Mouse (Mus musculus): Measurements from ENCODE around the gene Daam2. TPM values are rescaled to one million over a fixed set of nuclear protein-coding genes. Genes with fewer than 3 reads are reported as not detected.
"Not testable (repeated sequence)": the region's sequence is repeated elsewhere in the genome, so short reads cannot be mapped to it uniquely, and the experiment has no call there.

Daam2 gene
- total RNA-seq, 1 experiment from 2014 or later, result under 0.01 TPM

DNA sequence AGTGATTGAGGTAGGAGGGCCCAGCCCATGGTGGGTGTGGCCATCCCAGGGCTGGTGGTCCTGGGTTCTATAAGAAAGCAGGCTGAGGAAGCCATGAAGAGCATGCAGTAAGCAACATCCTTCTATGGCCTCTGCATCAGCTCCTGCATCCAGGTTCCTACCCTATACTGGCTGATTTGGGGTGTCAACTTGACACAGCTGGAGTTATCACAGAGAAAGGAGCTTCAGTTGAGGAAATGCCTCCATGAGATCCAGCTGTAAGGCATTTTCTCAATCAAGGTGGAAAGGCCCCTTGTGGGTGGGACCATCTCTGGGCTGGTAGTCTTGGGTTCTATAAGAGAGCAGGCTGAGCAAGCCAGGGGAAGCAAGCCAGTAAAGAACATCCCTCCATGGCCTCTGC lies 126.8 kb downstream of the Daam2 start:
- not testable (repeated sequence) for ATAC-seq (replicated peaks; ENCODE audit: low read depth, poor library complexity, severe bottlenecking)

DNA sequence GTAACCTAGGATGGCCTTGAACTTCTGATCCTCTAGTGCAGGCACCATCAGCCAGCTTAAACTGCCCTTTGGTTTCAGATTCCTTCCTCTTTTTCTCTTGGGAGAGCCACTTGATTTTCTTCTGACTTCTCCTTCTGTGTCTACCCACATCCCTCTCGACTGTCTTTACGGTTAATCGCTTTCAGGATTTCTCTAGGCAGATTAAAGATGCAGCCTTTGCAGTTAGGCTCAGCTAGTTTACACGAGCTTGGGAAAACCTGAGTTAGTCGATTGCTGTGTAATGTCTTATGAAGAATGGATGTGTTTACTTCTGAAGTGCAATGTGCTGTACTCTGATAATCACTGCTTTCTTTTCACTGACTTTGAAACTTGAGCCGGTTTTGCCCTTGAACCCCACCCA lies 127.5 kb downstream of the Daam2 start:
- ATAC-seq (replicated peaks; ENCODE audit: low read depth, poor library complexity, severe bottlenecking), result no peak

DNA sequence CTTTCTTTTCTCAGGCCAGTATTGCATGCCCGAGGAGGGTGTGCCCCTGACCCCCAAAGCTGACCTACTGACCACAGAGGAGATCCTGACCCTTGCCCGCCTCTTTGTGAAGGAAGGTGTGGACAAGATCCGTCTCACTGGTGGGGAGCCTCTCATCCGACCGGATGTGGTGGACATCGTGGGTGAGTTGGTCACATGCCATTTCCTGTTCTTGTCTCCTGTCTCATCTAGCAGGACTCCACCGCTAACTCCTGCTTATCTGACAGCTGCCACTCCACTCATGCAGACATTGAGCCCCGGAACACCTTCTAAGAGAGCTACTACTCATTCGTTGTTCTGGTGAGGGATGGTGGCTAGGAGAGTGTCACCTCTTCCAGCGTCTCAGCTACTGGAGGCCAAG lies 129.1 kb downstream of the Daam2 start:
- ATAC-seq (replicated peaks; ENCODE audit: low read depth, poor library complexity, severe bottlenecking), result peak; percentile 6; the same call in 1 of the 2 replicates

DNA sequence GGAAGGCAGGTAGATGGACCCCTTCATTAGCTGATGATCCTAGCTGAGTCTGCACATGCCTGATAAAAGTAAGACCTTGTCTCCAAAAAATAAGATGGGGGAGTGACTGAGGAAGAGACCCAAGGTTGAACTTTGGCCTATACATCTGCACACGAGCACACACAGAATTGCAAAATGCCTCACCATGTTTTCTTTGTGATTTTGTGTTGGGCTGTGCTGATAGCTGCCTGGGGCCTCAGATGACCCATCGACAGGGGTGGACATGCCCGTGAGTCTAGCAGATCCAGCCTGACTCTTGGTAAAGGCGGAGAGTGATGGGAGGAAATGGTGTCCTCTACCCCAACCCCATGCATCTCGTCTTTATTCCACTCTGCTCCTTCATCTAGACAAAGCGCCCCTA lies 129.9 kb downstream of the Daam2 start:
- no peak for ATAC-seq (replicated peaks; ENCODE audit: low read depth, poor library complexity, severe bottlenecking)

DNA sequence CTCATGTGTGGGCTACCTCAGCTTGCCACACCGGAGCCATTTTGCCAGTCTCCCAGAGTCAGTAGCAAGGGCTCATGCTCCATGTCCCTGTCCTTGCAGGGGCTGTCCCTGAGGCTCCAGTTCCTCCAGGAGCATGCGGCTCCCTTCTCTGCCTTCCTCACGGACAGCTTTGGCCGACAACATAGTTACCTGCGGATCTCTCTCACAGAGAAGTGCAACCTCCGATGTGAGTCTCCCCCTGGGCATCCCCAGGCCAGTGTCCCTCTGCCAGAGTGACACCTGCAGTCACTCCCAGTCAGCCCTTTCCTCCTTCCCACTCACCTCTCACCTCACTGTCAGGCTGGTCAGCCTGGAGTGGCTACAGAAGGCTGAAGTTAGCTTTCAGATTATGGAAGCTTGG lies 131.1 kb downstream of the Daam2 start:
- no peak for ATAC-seq (replicated peaks; ENCODE audit: low read depth, poor library complexity, severe bottlenecking)

DNA sequence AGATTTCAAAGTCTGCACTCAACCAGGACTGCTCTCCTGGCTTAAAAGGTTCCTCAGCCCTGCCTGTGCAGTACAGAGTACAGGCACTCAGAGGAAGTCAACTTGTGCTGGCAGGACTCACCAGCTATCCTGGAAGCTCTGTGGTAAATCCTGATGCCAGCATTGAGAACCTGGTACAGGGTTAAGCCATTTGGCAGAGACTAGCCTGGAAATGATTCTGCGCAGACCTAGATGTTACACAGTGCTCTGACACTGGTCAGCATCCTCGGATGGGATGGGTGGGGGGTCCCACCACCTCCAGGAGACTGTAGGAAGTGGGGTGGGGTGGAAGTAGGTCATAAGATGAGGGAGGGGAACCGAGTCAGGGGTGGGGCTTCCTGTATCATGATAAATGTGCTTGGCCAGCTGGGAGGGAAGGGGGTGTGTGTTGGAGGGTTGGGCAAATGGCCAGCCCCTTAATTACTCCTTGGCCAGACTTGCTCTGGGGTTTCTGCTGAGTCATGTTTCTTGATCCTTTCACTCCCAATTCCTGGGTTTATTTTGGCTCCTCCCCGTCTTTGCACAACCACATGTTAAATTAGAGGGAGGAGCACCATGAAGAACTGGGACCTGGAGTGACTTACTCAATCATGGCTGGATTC lies 132.0 kb downstream of the Daam2 start:
- ATAC-seq (replicated peaks; ENCODE audit: low read depth, poor library complexity, severe bottlenecking), result no peak; the same call in 1 of the 2 replicates

DNA sequence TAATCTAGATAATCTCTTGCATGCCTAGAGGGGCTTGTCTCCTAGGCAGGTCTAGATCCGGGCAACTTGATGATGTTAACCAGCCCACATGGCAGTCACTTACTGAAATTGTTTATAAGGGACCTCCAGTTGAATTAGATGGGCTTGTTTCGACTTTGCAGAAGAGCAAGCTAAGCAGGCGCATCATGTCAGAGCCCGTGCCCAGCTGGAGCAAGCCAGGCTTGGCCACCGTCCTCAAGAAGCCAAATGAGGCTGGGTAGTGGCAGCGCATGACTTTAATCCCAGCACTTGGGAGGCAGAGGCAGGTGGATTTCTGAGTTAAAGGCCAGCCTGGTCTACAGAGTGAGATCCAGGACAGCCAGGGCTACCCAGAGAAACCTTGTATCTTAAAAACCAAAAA lies 133.0 kb downstream of the Daam2 start:
- no peak for ATAC-seq (replicated peaks; ENCODE audit: low read depth, poor library complexity, severe bottlenecking)

DNA sequence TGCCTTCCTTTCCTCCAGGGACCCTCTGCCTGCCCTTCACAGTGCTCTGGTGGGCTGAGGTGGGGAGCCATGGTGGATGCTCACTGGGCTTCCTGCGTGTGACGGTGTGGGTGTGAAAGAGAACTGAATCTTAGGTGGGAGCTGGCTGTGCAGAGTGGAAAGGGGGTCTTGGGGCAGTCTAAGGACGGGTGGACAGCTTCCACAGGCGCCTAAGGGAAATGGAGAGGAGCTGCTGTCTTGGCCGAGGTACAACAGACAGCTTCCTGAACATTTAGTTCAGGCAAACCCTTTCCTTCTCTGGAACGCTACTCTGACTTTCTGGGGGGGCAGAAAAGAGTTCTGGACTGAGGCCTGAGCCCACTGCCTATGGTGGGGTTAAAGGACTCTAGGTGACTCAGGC lies 134.0 kb downstream of the Daam2 start:
- no peak for ATAC-seq (replicated peaks; ENCODE audit: low read depth, poor library complexity, severe bottlenecking)

DNA sequence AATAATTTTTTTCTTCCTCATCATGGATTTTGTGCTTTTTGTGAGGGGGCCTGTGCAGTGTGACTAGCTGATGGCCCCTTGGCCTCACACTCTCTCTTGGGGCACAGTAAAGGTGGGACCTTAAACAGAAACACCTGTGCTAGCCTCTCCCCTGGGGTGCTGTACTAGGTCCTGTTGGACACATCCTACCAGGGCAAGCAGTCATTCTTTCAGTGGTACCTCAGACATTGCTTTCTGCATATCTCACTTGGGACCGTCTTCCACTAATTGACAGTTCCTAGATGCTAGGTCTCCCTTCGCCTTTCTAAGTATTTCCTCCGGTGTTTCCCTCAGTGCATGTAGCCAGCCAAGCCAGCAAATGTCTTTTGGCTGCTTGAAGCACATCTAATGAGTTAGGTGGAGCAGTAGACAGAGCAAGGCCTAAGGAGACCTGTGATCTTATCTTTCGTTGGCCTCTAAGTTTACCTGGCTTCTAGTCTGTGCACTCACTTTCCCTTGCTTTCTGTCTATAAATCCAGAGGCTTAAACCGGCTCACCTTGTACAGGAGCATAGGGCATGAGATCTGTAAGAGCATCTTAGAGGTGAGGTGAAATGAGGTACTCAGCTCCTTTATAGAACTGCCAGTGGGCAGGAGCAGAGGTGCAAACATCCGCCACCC lies 134.5 kb downstream of the Daam2 start:
- ATAC-seq (replicated peaks; ENCODE audit: low read depth, poor library complexity, severe bottlenecking), result no peak

DNA sequence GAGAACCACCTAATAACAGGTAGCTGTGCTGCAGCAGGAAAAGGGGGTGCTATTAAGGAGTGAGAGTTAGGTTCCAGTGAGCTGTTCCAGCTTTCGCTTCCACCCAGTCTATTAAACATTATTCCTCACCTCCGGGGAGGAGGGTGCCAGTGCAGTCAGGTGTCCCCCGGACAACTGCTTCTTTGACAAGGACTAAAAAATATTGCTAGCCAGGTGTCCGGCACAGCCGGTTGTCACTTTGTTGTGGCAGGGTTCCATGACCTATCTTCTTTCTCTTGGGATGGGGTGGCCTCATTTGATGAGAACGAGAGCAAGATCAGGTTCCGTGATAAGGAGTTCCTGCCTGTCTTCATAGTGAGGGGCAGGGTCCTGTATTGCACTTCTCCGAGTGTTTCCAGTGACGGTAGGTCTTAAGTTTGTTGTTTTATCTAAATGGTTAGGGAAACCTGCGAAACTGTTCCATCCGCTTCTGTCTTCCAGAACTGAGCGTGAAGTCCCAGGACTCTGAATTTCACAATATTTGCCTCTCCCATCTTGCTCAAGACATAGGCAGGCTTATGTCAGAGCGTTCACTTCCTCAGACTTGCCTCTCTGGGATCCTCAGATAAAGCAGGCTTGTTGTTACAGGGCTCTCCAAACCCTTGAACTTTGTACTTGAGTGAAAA lies 135.3 kb downstream of the Daam2 start:
- peak; percentile 46 for ATAC-seq (replicated peaks; ENCODE audit: low read depth, poor library complexity, severe bottlenecking)

DNA sequence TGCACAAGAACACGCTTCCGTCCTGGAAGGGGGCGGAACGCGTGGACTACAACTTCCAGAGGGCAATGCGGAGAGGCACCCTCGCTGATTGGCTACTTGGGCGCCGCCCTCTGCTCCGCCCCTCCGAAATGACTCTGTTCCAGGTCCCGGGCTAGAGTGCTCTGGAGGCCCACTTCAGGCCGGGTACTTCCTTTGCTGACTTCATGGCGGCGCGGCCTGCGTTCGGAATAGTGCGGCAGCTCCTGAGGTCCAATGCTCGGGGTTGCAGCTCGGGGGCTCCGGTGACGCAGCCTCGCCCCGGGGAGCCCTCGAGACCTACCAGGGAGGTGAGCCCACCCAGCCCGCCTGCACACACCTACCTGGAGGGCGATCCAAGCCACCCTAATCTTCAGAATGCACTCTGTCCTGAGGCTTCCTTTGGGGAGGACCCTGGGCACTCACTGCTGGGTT lies 135.9 kb downstream of the Daam2 start, which contains the start of gene Mocs1:
Gene Mocs1 (plus strand): TSS at position 124 of the 450 bp plus-strand sequence.
- ATAC-seq (replicated peaks; ENCODE audit: low read depth, poor library complexity, severe bottlenecking), result peak; percentile 96

DNA sequence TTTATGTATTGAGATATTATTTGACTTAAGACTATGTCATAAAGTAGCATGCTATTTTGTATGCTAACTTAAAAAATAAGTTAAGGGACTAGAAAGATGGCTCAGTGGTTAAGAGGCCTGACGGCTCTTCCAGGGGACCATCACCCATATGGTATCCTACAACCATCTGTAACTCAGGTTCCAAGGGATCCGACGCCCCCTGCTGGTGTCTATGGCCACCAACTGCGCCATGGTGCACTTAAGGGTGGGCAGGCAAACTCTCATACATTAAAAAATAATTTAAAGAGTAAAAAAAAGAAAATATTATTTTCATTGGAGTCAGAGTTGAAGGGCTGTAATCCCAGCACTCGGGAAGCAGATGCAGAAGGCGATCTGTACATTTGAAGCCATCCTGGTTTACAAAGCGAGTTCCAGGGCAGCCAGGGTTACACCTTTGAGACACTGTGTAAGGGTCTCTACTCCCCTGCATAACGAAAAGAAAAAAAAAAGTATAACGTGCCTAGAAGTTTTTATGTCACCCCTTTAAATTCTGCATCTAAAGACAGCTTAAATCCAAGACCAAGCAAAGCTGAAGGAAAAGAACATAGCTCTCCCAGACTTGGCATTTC lies 136.4 kb downstream of the Daam2 start:
- 0 out of 2 replicates have a peak, but pooled peaks have one; percentile 23 for ATAC-seq (replicated peaks; ENCODE audit: low read depth, poor library complexity, severe bottlenecking)

DNA sequence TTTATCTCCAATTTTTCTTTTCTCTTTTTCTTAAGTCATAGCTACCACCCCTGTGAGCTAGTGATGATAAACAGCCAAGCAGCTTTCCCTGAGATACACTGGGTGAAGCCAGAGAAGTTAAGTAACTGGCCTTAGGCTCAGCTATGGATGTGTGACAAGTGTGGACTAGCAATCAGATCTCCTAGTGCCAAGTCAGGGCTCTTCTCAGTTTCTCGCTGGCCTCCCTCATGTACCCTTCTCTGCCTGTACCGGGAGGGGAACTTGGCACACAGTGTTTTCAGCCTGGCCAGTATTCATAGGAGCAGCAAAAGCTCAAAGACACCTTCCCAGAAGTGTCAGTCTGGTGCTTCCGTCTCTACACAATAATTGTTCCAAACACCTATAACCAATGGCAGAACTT lies 140.3 kb downstream of the Daam2 start:
- ATAC-seq (replicated peaks; ENCODE audit: low read depth, poor library complexity, severe bottlenecking), result no peak

DNA sequence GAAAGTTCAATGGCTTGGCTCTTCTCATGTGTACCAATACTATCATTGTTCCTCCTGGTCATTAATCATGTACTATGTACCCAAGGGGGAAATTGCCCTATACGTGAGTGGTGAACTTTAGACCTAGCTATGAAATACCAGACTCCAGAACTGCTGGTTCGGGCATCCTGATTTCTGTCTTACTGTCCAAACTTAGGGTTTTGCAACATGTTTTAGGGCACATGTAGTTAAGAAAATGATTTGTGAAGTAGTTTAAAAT lies 141.1 kb downstream of the Daam2 start:
- no peak for ATAC-seq (replicated peaks; ENCODE audit: low read depth, poor library complexity, severe bottlenecking)

DNA sequence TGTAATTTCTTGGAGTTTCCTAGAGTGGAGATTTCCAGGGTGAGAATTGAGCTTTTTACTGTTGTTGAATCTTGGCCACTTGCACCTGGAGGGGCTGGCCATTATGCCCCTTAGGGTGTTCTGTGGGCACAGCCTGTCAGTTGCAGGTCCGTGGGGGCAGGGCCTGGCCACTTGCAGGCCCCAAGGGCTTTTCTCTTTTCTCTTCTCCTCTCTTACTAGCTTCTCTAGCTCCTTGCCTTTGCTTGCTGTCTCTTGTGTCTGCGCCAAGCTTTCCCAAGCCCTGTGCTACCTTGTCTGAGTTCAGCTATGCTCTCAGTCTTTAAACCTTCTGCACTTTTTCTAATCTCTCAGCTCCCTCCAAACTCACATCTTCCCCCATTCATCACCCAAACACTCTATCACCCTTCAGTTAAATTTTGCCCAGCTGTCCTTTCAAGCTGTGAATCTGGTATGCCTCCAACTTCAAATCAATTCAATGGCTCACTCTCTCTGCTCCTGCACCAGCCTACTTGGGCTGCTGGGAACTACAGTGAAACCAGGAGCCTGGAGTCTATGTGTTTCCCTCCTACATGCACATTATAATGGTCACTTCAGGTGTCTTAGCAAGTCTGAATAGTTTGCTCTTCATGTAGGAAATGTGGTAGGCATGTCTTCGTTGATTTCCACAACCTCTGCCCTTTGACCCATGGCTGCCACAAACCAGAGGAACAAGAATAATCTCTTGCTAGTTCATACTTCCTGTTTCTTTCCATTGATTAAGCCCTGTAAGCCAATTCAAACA lies 141.7 kb downstream of the Daam2 start:
- ATAC-seq (replicated peaks; ENCODE audit: low read depth, poor library complexity, severe bottlenecking), result no peak

DNA sequence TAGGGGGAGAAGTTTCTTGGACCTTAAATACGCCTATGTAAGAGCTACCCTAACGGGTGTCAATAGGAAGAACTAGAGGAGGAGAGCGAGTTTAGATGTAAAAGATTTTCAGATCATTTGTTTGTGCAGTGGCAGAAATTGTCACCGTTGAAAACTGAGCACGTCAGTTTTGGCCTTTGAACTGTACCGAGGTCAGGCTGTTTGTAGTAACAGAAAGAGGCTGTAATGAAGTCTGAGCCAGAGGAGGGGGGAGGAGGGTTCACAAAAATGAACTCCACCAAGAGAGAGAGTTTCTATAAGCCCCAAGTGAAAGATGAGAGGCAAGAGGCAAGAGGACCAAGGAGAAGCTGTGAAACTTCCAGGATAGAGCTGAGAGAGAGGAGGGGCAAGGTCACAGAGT lies 144.3 kb downstream of the Daam2 start:
- no peak for ATAC-seq (replicated peaks; ENCODE audit: low read depth, poor library complexity, severe bottlenecking)

DNA sequence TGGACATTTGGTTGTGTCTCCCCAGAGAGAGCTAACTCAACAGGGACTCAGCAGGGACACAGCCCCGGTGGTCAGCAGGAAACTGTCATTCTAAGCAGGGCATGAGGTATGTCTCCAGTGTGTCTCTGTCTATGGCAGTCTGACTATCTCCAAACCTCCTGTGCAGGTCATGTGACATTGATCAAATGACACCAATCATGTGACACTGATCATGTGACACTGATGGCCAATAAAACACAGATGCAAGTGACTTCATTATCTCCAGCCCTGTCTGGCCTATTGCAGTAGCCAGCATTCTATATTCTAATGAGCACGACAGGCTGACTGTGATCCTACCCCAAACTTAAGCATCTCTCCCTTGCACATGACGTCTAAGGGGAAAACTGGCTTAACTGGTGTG lies 147.9 kb downstream of the Daam2 start:
- no peak for ATAC-seq (replicated peaks; ENCODE audit: low read depth, poor library complexity, severe bottlenecking)

DNA sequence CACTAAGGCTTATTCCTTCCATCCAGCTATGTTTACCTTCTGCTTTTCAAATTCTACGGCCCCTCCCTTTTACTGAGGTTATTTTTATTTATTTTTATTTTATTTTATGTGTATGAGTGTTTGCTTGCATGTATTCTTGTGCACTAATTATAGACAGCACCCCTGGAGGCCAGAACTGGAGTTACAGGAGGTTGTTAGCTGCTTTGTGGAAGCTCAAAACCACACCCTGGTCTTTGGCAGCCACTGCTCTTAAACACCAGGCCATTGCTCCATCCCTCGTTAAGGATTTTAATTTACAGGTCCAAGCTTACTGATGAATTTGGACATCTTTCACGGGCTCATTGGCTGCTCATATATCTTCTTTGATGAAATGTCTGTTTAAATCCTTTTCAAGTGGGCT lies 150.6 kb downstream of the Daam2 start:
- ATAC-seq (replicated peaks; ENCODE audit: low read depth, poor library complexity, severe bottlenecking), result peak; percentile 59; the same call in 1 of the 2 replicates

DNA sequence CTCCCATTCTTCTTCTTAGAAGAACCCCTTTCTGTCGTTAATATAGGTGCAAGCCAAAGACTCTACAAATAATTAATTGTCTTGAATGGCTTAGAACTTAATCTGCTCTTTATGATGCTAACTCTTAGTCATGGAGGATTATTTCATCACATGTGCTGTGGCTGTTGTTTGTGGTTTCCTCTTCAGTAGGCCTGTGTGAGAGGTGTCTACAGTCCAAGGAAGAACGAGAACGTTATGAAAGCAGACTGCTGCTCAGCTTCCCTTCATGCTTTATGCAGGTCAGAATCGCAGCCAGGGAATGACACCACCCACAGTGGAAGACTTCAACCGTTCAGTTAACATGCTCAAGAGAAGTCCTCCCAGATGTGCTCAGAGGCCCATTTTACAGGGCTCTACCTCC lies 151.2 kb downstream of the Daam2 start:
- ATAC-seq (replicated peaks; ENCODE audit: low read depth, poor library complexity, severe bottlenecking), result peak; percentile 92

Measured in common myeloid progenitor, adult 5-6 weeks (primary cell).